Mouse (Mus musculus) CH12.LX (cell line): Measurements from ENCODE around the gene 5330417C22Rik.

Experiments used
- CTCF ChIP-seq, 2 experiments: IDR thresholded peaks in 1 of 2; conservative IDR thresholded peaks in 1 of 2; 2 replicates each; pipeline ENCODE4 v1.5.1; 2011 to 2012; ENCODE audit warnings: low read depth in 2 of 2, low read length in 2 of 2, improper control_type of control experiment in 1 of 2, inconsistent platforms in 1 of 2, mild to moderate bottlenecking in 1 of 2, moderate library complexity in 1 of 2
- E2F4 ChIP-seq: IDR thresholded peaks from 2 replicates; pipeline ENCODE4 v1.6.1; 2011; ENCODE audit warnings: low read depth, low read length, improper control_type of control experiment; ENCODE audit not compliant: insufficient replicate concordance
- EP300 ChIP-seq: IDR thresholded peaks from 2 replicates; pipeline ENCODE4 v1.6.1; 2011; ENCODE audit warnings: low read length, improper control_type of control experiment
- MAX ChIP-seq: IDR thresholded peaks from 2 replicates; pipeline ENCODE4 v1.6.1; 2011; ENCODE audit warnings: low read length, improper control_type of control experiment
- POLR2A ChIP-seq: IDR thresholded peaks from 2 replicates; pipeline ENCODE4 v1.6.1; 2011; ENCODE audit warnings: low read depth, mild to moderate bottlenecking, improper control_type of control experiment, low read length
- TCF12 ChIP-seq: IDR thresholded peaks from 2 replicates; pipeline ENCODE4 v1.6.1; 2014; ENCODE audit warnings: low read depth, mild to moderate bottlenecking, inconsistent platforms, low read length, improper control_type of control experiment
- USF2 ChIP-seq: conservative IDR thresholded peaks from 2 replicates; pipeline ENCODE4 v1.6.1; 2011; ENCODE audit warnings: low read depth, low read length, improper control_type of control experiment
- ZKSCAN1 ChIP-seq: IDR thresholded peaks from 2 replicates; pipeline ENCODE4 v1.6.1; 2012; ENCODE audit warnings: low read depth, inconsistent platforms, low read length, improper control_type of control experiment, borderline replicate concordance
- ZNF384 ChIP-seq: IDR thresholded peaks from 2 replicates; pipeline ENCODE4 v1.6.1; 2012; ENCODE audit warnings: low read depth, low read length, improper control_type of control experiment, inconsistent platforms

- no peak for TF ChIP-seq ZNF384
- TF ChIP-seq USF2: no peak
- TF ChIP-seq POLR2A: no peak
- no peak for TF ChIP-seq CTCF (conservative IDR thresholded peaks at IDR 0.05 in 1 of 2, IDR thresholded peaks at IDR 0.05 in 1 of 2; ENCODE audit: low read depth in 2 of 2, low read length in 2 of 2)
- no peak for TF ChIP-seq E2F4
- TF ChIP-seq ZKSCAN1: no peak
- TF ChIP-seq EP300: no peak
- TF ChIP-seq TCF12: no peak
- TF ChIP-seq MAX: no peak
Observed at GRCm38 (mm10) chr3:108499826-108500225, 36.5 kb downstream of the 5330417C22Rik start.
